Mouse (Mus musculus) forebrain, embryonic 14.5 days (tissue): ENCODE measurements around the gene Pbx3. TPM values are rescaled to one million over a fixed set of nuclear protein-coding genes. Genes with fewer than 3 reads are reported as not detected.

Experiments
- ATAC-seq: fragments of 200-750 bp; cut with Nextera tagmentation; 2 replicates; pipeline ENCODE4 v1.8.0; 2017; ENCODE audit warnings: mild to moderate bottlenecking, moderate library complexity
- DNase-seq: peaks from one replicate; pipeline ENCODE4 v3.0.0-alpha.2; 2015; ENCODE audit warnings: low spot score
- H3K27ac ChIP-seq: fragments of 300-500 bp; sonication (generic); 2 replicates; pipeline ENCODE4 v1.5.1; 2014; ENCODE audit warnings: low read depth, mild to moderate bottlenecking, control low read depth, low read length, moderate library complexity
- H3K27me3 ChIP-seq: fragments of 300-500 bp; sonication (generic); replicated peaks from 2 replicates; pipeline ENCODE4 v1.6.1; 2014; ENCODE audit warnings: low read length, control low read depth, mixed read lengths; ENCODE audit not compliant: control insufficient read depth, insufficient read depth
- H3K36me3 ChIP-seq: fragments of 300-500 bp; sonication (generic); 2 replicates; pipeline ENCODE4 v1.6.1; 2014; ENCODE audit warnings: low read length, control low read depth; ENCODE audit not compliant: control insufficient read depth, insufficient read depth
- H3K4me1 ChIP-seq: fragments of 300-500 bp; sonication (generic); 2 replicates; pipeline ENCODE4 v1.6.1; 2014; ENCODE audit warnings: antibody characterized with exemption, low read length, control low read depth; ENCODE audit not compliant: control insufficient read depth, insufficient read depth
- H3K4me2 ChIP-seq: fragments of 300-500 bp; sonication (generic); 2 replicates; pipeline ENCODE4 v1.6.1; 2014; ENCODE audit warnings: mild to moderate bottlenecking, control low read depth, low read length
- H3K4me3 ChIP-seq: fragments of 300-500 bp; sonication (generic); 2 replicates; pipeline ENCODE4 v1.5.1; 2014; ENCODE audit warnings: low read depth, low read length, control low read depth
- H3K9ac ChIP-seq: fragments of 300-500 bp; sonication (generic); 2 replicates; pipeline ENCODE4 v1.6.1; 2014; ENCODE audit warnings: mild to moderate bottlenecking, low read length, control low read depth, moderate library complexity
- H3K9me3 ChIP-seq: fragments of 300-500 bp; sonication (generic); replicated peaks from 2 replicates; pipeline ENCODE4 v1.6.1; 2016; ENCODE audit warnings: low read length, control low read depth, mixed read lengths; ENCODE audit not compliant: control insufficient read depth
- WGBS: fragments of 180-500 bp; shearing (Covaris S2); extraction: QIAGEN DNeasy Blood & Tissue Kit; methylation state at CpG from one replicate; pipeline ENCODE4 v1.1.7; 2014; 5-methylcytosine and 5-hydroxymethylcytosine counted together
- polyA plus RNA-seq: library from polyadenylated mRNA; unstranded; fragments of >200 nt; fragmentation: Nextera tagmentation; extraction: Ambion mirVana; gene quantifications from 2 replicates; pipeline ENCODE4 v1.2.1, GENCODE M21; 2014

Pbx3 gene
- polyA plus RNA-seq, 1 experiment from 2014 or later: 60.3 TPM

DNA sequence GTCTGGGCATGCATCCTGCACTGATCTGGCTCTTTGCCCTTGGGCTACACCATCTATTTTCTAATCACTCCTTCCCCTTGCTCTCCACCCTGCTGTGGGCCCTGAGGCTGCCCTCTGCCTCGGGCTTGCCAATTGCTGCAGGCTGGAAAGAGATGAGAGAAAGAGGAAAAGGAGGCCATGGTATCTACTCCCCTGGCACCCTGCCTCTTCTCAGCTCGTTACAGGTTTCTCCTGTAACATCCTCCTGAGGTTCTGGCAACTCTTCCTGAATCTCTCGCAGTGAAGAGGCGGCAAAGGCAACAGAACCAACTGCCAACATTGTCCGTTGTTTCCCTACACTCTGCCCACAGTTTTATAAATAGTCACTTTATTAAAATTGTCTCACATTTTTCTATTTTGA, 179.7 kb downstream of the Pbx3 start:
- H3K27me3 ChIP-seq: no peaks in the 10 kb centered on the region
- no peaks in the 10 kb centered on the region for H3K9me3 ChIP-seq
- H3K4me2 ChIP-seq: no peak overlapping the region
- WGBS: 24% methylated on average over 5 of the region's 5 CpGs
- peaks cover 21% of the 10 kb centered on the region for H3K4me1 ChIP-seq
- ATAC-seq: 0 out of 2 replicates have a peak, but pooled peaks have one; percentile 15
- no peak overlapping the region for H3K27ac ChIP-seq
- H3K36me3 ChIP-seq: no peaks in the 10 kb centered on the region
- peak; percentile 55 for DNase-seq
- no peak overlapping the region for H3K9ac ChIP-seq
- H3K4me3 ChIP-seq: no peak overlapping the region

DNA sequence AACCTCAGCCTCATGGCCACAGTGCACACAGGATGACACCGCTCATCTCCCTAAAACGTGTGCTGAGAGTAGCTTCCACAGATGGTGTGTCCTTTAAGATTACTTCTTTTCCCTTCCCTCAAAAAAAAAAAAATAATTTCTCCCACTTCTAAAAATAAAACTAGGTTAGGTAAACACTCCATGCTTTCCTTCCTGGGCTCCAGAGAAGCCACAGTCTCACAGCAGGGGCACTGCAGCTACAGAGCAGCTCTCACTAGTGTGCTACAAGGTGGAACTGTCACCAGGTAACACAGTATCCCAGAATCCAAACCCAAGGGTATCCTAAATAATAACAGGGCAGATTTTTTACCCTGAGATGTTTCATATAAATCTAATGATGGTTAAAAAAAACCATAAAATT, 185.6 kb downstream of the Pbx3 start:
- Histone ChIP-seq H3K9me3 (no peaks in the 10 kb centered on the region), H3K4me2 (no peak overlapping the region), H3K4me1 (no peaks in the 10 kb centered on the region; the same call in 1 of the 2 replicates), H3K4me3 (no peak overlapping the region), H3K27me3 (no peaks in the 10 kb centered on the region), H3K27ac (no peak overlapping the region), H3K9ac (no peak overlapping the region), H3K36me3 (no peaks in the 10 kb centered on the region)
- ATAC-seq: no peak
- WGBS: 90% methylated on average over 2 of the region's 2 CpGs
- no peak for DNase-seq

DNA sequence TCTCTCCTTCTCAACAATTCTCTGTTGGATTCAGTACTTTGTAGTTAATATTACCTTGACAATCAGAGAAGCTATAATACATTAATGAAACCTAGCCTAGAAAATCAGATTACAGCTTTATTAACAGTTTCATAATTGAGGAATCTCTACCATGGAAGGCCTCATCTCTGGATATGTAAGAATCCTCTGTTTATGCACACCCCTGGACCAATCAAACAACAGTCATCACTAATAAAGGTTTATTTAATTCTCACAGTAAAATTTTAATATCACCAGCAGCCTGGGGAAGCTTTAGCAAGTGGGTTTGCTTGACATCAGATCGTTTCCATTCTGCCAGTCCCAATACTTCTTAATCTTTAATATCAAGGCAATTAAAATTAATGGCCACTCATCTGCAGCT, 191.3 kb downstream of the Pbx3 start:
- Histone ChIP-seq H3K4me2 (no peak overlapping the region), H3K9ac (no peak overlapping the region), H3K4me3 (no peak overlapping the region), H3K27me3 (no peaks in the 10 kb centered on the region), H3K4me1 (peaks cover 2% of the 10 kb centered on the region; the same call in 1 of the 2 replicates), H3K36me3 (0 out of 2 replicates have a peak, but pooled peaks cover 2% of the 10 kb centered on the region), H3K9me3 (no peaks in the 10 kb centered on the region), H3K27ac (no peak overlapping the region)
- 18% methylated on average over 1 of the region's 1 CpGs for WGBS
- ATAC-seq (no peak), DNase-seq (no peak)

DNA sequence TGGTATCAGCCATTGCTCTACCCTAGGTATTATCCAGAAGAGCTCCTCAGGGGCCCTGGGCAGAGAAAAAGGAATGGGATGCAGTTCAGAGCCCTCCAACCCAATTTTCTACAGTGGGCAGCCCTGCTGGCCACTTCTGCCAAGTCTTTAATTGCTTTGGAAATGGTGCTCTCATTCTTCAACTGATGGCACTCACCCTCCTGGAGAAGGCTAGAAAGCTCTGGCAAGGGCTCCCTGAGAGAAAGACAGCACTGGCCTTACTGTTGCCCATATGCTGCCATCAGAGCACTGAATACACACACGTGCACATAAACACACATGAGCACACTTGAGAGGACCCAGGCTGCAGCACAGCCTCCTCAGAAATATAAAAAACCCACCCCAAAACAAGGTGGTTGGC, 193.6 kb downstream of the Pbx3 start:
- DNase-seq (no peak), ATAC-seq (no peak)
- Histone ChIP-seq H3K27me3 (no peaks in the 10 kb centered on the region), H3K27ac (no peak overlapping the region), H3K9ac (no peak overlapping the region), H3K4me2 (no peak overlapping the region), H3K4me3 (no peak overlapping the region), H3K36me3 (0 out of 2 replicates have a peak, but pooled peaks cover 2% of the 10 kb centered on the region), H3K9me3 (no peaks in the 10 kb centered on the region), H3K4me1 (peaks cover 6% of the 10 kb centered on the region; the same call in 1 of the 2 replicates)
- 80% methylated on average over 1 of the region's 1 CpGs for WGBS

DNA sequence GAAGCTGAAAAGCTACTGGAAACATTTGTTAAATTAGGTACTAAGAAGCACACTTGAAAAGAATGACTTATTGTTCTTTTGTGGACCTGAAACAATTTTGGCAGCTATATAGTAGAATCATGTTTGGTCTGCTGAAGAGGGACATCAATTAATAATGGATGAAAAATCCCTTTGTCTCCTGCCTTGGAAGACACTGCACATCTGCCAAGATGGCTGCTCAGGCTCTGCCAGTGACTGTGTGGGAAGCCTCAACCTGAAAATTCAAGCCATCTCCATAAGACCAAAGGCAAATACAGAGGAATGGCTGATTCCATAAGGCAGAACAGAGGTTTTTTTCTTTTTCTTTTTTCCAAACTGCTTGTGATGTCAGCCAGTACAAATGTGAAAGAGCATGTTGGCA, 194.3 kb downstream of the Pbx3 start:
- Histone ChIP-seq H3K9ac (no peak overlapping the region), H3K27me3 (no peaks in the 10 kb centered on the region), H3K4me2 (no peak overlapping the region), H3K4me1 (peaks cover 6% of the 10 kb centered on the region; the same call in 1 of the 2 replicates), H3K27ac (no peak overlapping the region), H3K36me3 (0 out of 2 replicates have a peak, but pooled peaks cover 2% of the 10 kb centered on the region), H3K9me3 (no peaks in the 10 kb centered on the region), H3K4me3 (no peak overlapping the region)
- ATAC-seq: no peak
- DNase-seq: no peak

DNA sequence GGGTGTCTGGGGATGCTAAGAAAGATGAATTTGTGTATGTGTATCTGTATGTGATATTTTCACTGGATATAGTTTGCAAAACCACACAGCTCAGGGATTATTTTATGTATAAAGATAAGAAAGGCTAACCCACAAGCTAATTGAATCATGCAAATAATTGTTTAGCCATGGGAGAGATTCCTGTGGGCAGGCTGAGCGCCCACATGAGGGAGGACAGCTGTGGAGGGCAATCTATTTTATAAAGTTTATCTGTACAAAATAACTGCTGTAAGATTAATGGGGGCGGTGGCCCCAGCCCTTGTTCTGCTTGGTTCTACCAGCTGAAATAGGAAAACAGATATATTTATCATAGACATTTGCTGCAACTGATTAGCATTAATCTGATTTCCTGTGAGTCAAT, 202.5 kb downstream of the Pbx3 start:
- H3K27ac ChIP-seq: no peak overlapping the region
- H3K4me1 ChIP-seq: 0 out of 2 replicates have a peak, but pooled peaks cover under 1% of the 10 kb centered on the region
- no peaks in the 10 kb centered on the region for H3K27me3 ChIP-seq
- no peak for ATAC-seq
- 93% methylated on average over 2 of the region's 2 CpGs for WGBS
- H3K4me3 ChIP-seq: no peak overlapping the region
- H3K4me2 ChIP-seq: no peak overlapping the region
- no peak overlapping the region for H3K9ac ChIP-seq
- no peak for DNase-seq
- no peaks in the 10 kb centered on the region for H3K9me3 ChIP-seq
- peaks cover 12% of the 10 kb centered on the region for H3K36me3 ChIP-seq

DNA sequence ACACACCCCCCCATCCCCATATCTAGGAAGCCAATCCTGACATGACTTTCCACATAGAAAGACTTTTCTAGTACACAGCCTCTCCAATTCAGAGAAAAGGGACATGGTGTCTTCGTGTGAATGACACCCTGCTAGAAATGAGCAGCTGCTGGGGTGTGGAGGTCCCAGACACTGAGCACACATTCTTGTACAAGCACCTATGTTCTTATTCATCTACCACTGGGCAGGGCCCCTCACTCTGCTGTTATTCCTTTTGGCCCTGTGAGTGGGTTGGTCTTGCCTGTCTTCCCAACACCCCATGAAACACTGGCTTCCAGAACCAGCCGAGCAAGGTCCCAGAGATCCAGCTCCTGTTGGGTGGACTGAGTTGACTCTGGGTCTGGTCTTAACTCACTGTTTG, 203.3 kb downstream of the Pbx3 start:
- H3K4me1 ChIP-seq: no peaks in the 10 kb centered on the region
- WGBS: 89% methylated on average over 2 of the region's 2 CpGs
- H3K4me2 ChIP-seq: no peak overlapping the region
- H3K27ac ChIP-seq: no peak overlapping the region
- H3K9me3 ChIP-seq: no peaks in the 10 kb centered on the region
- no peaks in the 10 kb centered on the region for H3K27me3 ChIP-seq
- ATAC-seq: no peak
- no peak for DNase-seq
- peaks cover 12% of the 10 kb centered on the region for H3K36me3 ChIP-seq
- no peak overlapping the region for H3K4me3 ChIP-seq
- H3K9ac ChIP-seq: no peak overlapping the region

DNA sequence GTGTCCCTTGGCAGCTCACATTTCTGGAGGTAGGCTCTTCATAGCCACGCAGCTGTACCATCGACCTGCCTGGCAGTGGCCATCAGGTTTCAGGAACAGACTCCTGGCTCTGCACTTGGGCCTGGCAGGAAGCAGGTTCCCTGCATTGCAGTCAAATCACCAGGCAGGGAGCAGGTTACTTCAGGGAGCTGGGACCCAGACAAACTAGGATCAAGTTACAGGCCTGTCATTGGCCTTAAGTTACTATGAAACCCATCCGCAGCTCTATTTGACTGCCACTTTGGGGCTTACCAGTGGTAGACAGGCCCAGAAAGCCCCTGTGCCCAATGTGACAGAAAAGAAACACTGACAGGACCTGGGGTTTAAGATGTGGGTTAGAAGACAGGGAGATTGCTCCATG, 204.8 kb downstream of the Pbx3 start:
- Histone ChIP-seq H3K36me3 (peaks cover 12% of the 10 kb centered on the region), H3K4me2 (no peak overlapping the region), H3K9me3 (no peaks in the 10 kb centered on the region), H3K27ac (no peak overlapping the region), H3K4me3 (no peak overlapping the region), H3K9ac (no peak overlapping the region), H3K4me1 (no peaks in the 10 kb centered on the region), H3K27me3 (no peaks in the 10 kb centered on the region)
- no peak for DNase-seq
- WGBS: 69% methylated on average over 3 of the region's 3 CpGs
- ATAC-seq: no peak

DNA sequence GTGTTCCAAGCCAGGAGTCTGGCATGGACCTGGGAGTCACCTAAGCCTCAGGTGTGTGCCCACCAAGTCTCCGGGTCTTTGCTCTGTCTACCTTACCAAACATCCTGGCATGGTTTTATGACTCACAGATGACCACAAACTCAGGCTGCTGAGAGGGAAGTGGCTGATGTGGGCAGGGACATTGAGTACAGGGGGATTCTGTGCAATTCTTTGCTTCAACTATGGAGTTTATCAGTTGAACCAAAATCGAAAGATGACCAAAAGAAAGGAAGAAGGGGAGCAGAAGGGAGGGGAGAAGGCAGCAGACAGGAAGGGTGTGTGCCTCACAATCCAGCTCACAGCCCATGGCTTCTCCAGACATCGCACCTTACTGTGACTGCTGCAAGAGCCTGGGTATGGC, 210.5 kb downstream of the Pbx3 start:
- Histone ChIP-seq H3K4me1 (no peaks in the 10 kb centered on the region), H3K9ac (no peak overlapping the region), H3K4me2 (no peak overlapping the region), H3K27me3 (no peaks in the 10 kb centered on the region), H3K27ac (no peak overlapping the region), H3K36me3 (no peaks in the 10 kb centered on the region), H3K9me3 (no peaks in the 10 kb centered on the region), H3K4me3 (no peak overlapping the region)
- ATAC-seq (no peak), DNase-seq (no peak)
- 89% methylated on average over 3 of the region's 3 CpGs for WGBS
